Mouse (Mus musculus): ENCODE data around the gene Foxd1.

Foxd1 gene

DNA sequence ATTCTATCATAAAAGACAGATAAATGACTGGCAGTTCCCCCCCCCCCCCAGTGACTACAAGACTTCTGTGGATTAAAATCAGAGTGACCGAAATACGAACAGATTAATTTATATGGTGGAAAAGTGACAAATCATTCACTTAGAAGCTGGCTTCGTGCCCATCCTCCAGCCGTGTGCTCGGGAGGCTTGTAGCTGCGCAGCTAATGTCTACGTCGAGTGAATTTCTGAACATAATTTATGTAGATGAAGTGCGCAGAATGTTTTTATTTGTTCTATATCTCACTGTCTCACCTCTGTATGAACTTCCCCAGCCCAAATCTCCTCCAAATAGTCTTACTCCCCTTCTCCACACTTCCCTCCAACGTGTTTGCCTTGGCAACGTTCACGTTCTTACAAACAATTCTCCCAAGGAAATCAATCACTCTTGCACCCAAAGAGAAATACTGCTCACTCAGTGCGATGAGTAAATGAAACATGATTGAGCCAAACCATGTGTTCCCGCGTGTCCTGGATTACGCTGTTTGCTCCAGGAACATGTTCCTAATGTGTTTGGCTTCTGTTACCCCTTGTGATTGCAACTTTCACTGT, 30.0 kb downstream of the Foxd1 start:
- H3K9me3 ChIP-seq (ENCODE audit: low read length) = peaks cover 19% of the 10 kb centered on the region
- H3K27me3 ChIP-seq (ENCODE audit: insufficient read depth, low read length) = peaks cover 49% of the 10 kb centered on the region
- no peaks in the 10 kb centered on the region for H3K4me1 ChIP-seq (replicated peaks; ENCODE audit: low read depth, low read length)
- no peak overlapping the region for H3K4me3 ChIP-seq (replicated peaks; ENCODE audit: low read length)
- no peaks in the 10 kb centered on the region for H3K36me3 ChIP-seq (ENCODE audit: insufficient read depth, low read length)
- TF ChIP-seq CTCF (conservative IDR thresholded peaks at IDR 0.05; ENCODE audit: low read length) = no peak
- TF ChIP-seq POU5F1 (IDR thresholded peaks at IDR 0.05; ENCODE audit: borderline replicate concordance, low read length) = no peak
- TF ChIP-seq NANOG (IDR thresholded peaks at IDR 0.05; ENCODE audit: borderline replicate concordance, low read length) = no peak

DNA sequence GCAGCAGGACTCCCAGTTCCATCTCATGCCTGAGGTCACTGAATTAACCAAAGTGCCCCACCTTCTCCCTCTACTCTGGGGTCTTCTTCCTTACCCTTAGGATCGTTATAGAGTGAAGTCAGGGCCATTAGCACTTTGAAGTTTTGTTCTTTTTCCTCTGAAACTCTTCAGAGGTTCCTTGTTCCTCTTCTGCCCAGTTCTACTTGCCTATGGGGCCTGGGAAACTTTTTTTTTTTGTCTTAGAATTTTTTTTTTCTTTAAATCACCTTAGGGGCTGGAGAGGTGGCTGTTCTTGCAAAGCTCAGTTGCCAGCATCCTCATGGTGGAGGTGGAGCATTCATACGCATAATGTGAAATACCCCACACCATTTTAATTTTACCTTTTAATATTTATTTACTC, 31.8 kb downstream of the Foxd1 start:
- TF ChIP-seq POU5F1 (IDR thresholded peaks at IDR 0.05; ENCODE audit: borderline replicate concordance, low read length) (no peak), CTCF (conservative IDR thresholded peaks at IDR 0.05; ENCODE audit: low read length) (no peak), NANOG (IDR thresholded peaks at IDR 0.05; ENCODE audit: borderline replicate concordance, low read length) (no peak)
- peaks cover 5% of the 10 kb centered on the region for H3K4me1 ChIP-seq (replicated peaks; ENCODE audit: low read depth, low read length)
- H3K9me3 ChIP-seq (ENCODE audit: low read length) = peaks cover 19% of the 10 kb centered on the region
- no peaks in the 10 kb centered on the region for H3K36me3 ChIP-seq (ENCODE audit: insufficient read depth, low read length)
- peaks cover 66% of the 10 kb centered on the region for H3K27me3 ChIP-seq (ENCODE audit: insufficient read depth, low read length)
- no peak overlapping the region for H3K4me3 ChIP-seq (replicated peaks; ENCODE audit: low read length)

DNA sequence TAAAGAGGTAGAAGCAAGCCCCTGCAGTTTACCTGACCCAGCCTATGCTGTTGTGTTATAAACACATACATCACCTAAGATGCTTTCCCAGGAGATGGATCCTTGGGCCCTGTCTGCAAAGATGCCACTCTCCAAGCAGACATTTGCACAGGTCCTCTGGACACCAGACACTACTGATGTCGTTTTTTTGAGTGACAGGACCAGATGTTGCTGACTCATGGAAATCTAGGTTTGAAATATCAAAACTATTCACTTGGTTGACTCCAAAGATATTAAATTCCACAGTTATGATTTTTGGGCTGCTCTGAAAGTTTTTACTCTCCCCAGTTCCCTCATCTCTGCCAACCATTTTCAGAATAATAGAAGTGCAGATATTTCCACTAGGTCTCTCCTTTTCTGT, 35.0 kb downstream of the Foxd1 start:
- no peak overlapping the region for H3K4me3 ChIP-seq (replicated peaks; ENCODE audit: low read length)
- H3K4me1 ChIP-seq (replicated peaks; ENCODE audit: low read depth, low read length) = peaks cover 15% of the 10 kb centered on the region
- TF ChIP-seq NANOG (IDR thresholded peaks at IDR 0.05; ENCODE audit: borderline replicate concordance, low read length) (no peak), POU5F1 (IDR thresholded peaks at IDR 0.05; ENCODE audit: borderline replicate concordance, low read length) (no peak)
- H3K27me3 ChIP-seq (ENCODE audit: insufficient read depth, low read length) = peaks cover 82% of the 10 kb centered on the region
- H3K9me3 ChIP-seq (ENCODE audit: low read length) = peaks cover 12% of the 10 kb centered on the region
- no peaks in the 10 kb centered on the region for H3K36me3 ChIP-seq (ENCODE audit: insufficient read depth, low read length)

DNA sequence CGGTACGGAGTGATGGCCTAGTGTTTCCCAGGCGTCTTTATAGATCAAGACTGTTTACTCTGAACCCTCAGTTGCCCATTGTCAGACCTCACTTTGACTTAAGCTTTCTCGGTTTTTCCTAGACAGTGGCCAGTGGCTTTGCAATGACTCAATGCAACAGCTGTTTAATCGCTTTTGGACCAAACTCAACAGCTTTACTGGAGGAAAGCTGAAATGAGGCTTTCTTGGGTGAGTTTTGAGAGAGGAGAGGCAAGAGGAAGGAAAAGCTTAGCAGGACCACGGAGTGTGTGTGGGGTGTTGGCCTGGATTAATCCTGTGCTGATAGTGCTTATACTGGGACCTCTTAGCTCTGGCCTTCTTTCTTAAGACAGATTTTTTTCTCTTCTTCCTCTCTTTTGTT, 36.3 kb downstream of the Foxd1 start:
- Histone ChIP-seq H3K9me3 (ENCODE audit: low read length) (peaks cover 12% of the 10 kb centered on the region), H3K27me3 (ENCODE audit: insufficient read depth, low read length) (peaks cover 78% of the 10 kb centered on the region), H3K4me3 (replicated peaks; ENCODE audit: low read length) (peak overlapping the region; percentile 77), H3K36me3 (ENCODE audit: insufficient read depth, low read length) (no peaks in the 10 kb centered on the region), H3K4me1 (replicated peaks; ENCODE audit: low read depth, low read length) (peaks cover 15% of the 10 kb centered on the region)
- no peak for TF ChIP-seq NANOG (IDR thresholded peaks at IDR 0.05; ENCODE audit: borderline replicate concordance, low read length)
- TF ChIP-seq POU5F1 (IDR thresholded peaks at IDR 0.05; ENCODE audit: borderline replicate concordance, low read length) = no peak
- TF ChIP-seq CTCF (conservative IDR thresholded peaks at IDR 0.05; ENCODE audit: low read length) = no peak

DNA sequence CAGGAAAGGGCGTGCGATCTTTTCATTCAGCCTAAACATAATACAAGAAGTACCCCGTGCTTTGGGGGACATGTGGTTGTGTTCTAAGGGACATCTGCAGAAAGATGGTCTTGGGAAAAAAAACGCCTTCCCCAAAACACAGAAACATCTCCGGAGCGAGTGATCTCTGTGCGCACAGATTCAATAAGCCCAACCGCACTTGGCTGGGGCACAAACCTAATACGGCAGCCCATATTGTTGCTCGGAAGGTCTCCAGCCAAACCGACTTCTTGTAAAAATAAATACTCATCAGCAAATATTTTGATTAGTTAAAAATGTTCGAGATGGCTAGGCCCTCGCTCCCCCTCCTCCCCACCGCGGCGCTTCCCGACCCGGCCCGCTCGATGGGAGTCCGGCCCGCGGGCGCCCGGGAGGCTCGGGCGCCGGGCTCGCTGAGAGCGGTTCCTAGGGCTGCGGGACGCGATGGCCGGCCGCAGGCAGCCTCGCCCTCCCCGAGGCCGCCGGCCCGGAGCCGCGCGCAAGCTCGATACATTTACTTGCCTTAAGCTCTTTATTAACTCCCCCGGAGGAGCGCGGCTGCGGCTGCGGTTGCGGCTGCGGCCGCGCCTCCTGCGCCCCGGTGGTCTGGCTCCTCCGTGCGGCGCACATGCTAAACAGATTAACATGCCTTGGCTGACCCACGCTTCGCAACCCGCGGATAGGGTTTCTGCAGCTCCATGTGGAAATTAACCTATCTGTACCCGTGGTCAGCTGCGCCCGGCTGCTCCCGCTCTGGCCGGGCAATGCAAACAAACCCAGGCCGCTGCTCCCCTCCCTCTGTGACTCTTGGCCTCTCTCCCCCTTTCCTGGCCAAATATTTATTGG, 37.0 kb downstream of the Foxd1 start:
- Histone ChIP-seq H3K9me3 (ENCODE audit: low read length) (peaks cover 8% of the 10 kb centered on the region), H3K36me3 (ENCODE audit: insufficient read depth, low read length) (no peaks in the 10 kb centered on the region), H3K27me3 (ENCODE audit: insufficient read depth, low read length) (peaks cover 77% of the 10 kb centered on the region), H3K4me1 (replicated peaks; ENCODE audit: low read depth, low read length) (peaks cover 15% of the 10 kb centered on the region), H3K4me3 (replicated peaks; ENCODE audit: low read length) (peak overlapping the region; percentile 77)
- TF ChIP-seq CTCF (conservative IDR thresholded peaks at IDR 0.05; ENCODE audit: low read length) (no peak), NANOG (IDR thresholded peaks at IDR 0.05; ENCODE audit: borderline replicate concordance, low read length) (no peak), POU5F1 (IDR thresholded peaks at IDR 0.05; ENCODE audit: borderline replicate concordance, low read length) (no peak)

DNA sequence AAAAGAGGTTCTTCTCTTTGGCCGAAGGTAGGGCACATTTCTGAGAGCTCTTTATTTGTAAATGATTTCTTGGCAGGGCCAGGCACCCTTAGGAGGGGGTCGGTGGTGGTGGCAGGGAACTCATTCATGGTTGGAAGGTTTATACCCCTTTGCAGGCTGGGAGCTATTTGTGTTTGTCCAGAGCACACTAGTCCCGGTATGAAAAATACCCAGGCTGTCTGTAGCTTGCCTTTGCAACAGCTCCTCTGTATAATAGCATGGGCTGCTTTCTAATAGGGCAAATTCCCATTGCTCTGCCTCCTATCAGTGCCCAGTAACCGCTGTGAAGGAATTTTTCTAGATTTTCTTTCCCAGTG, 37.6 kb downstream of the Foxd1 start:
- Histone ChIP-seq H3K9me3 (ENCODE audit: low read length) (peaks cover 2% of the 10 kb centered on the region; the same call in 1 of the 2 replicates), H3K4me3 (replicated peaks; ENCODE audit: low read length) (peak overlapping the region; percentile 77), H3K36me3 (ENCODE audit: insufficient read depth, low read length) (no peaks in the 10 kb centered on the region), H3K27me3 (ENCODE audit: insufficient read depth, low read length) (peaks cover 74% of the 10 kb centered on the region), H3K4me1 (replicated peaks; ENCODE audit: low read depth, low read length) (peaks cover 15% of the 10 kb centered on the region)
- TF ChIP-seq CTCF (conservative IDR thresholded peaks at IDR 0.05; ENCODE audit: low read length) (no peak), POU5F1 (IDR thresholded peaks at IDR 0.05; ENCODE audit: borderline replicate concordance, low read length) (no peak), NANOG (IDR thresholded peaks at IDR 0.05; ENCODE audit: borderline replicate concordance, low read length) (no peak)

DNA sequence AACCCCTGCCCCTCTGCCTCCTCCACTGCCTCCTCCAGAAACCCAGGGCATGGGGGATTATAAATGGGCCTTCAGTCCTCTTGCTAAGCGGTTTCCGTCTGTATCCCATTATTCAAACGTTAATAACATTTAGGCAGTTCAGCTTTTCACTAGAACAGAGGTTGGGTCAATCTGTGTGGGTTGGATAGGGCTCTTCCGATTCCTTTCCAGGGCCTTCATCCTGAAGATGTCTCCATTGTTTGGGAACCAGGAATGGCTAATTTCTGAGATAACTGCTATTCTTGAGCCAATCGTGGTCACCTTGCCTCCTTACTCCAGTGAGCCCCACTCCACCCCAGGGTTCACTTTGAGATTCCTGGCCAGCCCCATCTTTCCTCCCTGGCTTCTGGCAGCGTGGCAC, 38.0 kb downstream of the Foxd1 start:
- H3K9me3 ChIP-seq (ENCODE audit: low read length) = no peaks in the 10 kb centered on the region
- H3K4me3 ChIP-seq (replicated peaks; ENCODE audit: low read length) = no peak overlapping the region; the same call in 1 of the 2 replicates
- peaks cover 15% of the 10 kb centered on the region for H3K4me1 ChIP-seq (replicated peaks; ENCODE audit: low read depth, low read length)
- H3K27me3 ChIP-seq (ENCODE audit: insufficient read depth, low read length) = peaks cover 74% of the 10 kb centered on the region
- no peaks in the 10 kb centered on the region for H3K36me3 ChIP-seq (ENCODE audit: insufficient read depth, low read length)
- TF ChIP-seq CTCF (conservative IDR thresholded peaks at IDR 0.05; ENCODE audit: low read length) = no peak
- no peak for TF ChIP-seq NANOG (IDR thresholded peaks at IDR 0.05; ENCODE audit: borderline replicate concordance, low read length)
- TF ChIP-seq POU5F1 (IDR thresholded peaks at IDR 0.05; ENCODE audit: borderline replicate concordance, low read length) = no peak

DNA sequence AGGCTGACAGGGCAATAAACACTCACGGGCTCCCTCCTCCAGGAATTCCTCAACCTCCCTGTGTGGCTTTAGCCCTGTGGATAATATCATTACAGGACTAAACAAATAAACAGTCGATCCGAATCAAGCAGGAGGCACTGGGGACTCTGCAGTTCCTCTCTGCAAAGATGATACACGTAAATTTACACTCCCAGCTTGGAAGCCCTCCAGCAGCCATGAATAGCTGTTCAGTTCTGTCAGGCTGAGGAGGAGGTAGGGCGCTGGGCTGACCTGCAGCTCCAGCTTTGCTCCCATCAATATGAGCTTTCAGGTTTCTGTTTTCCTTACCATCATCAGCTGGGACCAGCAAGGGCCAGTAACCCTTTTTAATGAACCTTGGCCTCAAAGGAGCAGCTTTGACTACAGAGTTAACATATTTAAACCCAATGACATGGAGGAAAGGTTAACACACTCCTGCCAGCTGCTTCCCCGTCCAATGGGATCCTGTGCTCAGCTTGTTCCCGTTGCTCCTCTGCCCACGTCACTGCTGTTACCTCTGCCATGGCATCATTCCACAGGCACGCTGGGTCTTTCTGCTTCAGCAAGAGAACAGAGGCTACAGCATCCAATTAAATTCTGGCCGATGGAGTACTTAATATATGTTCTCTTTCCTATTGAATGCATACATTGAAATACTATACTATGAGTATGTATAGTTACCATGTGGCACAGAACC, 39.5 kb downstream of the Foxd1 start:
- Histone ChIP-seq H3K4me1 (replicated peaks; ENCODE audit: low read depth, low read length) (peaks cover 15% of the 10 kb centered on the region), H3K27me3 (ENCODE audit: insufficient read depth, low read length) (peaks cover 67% of the 10 kb centered on the region), H3K9me3 (ENCODE audit: low read length) (no peaks in the 10 kb centered on the region), H3K4me3 (replicated peaks; ENCODE audit: low read length) (no peak overlapping the region), H3K36me3 (ENCODE audit: insufficient read depth, low read length) (no peaks in the 10 kb centered on the region)
- TF ChIP-seq CTCF (conservative IDR thresholded peaks at IDR 0.05; ENCODE audit: low read length) (no peak), POU5F1 (IDR thresholded peaks at IDR 0.05; ENCODE audit: borderline replicate concordance, low read length) (no peak), NANOG (IDR thresholded peaks at IDR 0.05; ENCODE audit: borderline replicate concordance, low read length) (no peak)

All from E14TG2a.4 (cell line).